Mouse (Mus musculus): ENCODE results near the gene Cacna1c.
A peak's percentile ranks its signal among the peaks of the same experiment; 100 is the strongest.

The Cacna1c gene

DNA sequence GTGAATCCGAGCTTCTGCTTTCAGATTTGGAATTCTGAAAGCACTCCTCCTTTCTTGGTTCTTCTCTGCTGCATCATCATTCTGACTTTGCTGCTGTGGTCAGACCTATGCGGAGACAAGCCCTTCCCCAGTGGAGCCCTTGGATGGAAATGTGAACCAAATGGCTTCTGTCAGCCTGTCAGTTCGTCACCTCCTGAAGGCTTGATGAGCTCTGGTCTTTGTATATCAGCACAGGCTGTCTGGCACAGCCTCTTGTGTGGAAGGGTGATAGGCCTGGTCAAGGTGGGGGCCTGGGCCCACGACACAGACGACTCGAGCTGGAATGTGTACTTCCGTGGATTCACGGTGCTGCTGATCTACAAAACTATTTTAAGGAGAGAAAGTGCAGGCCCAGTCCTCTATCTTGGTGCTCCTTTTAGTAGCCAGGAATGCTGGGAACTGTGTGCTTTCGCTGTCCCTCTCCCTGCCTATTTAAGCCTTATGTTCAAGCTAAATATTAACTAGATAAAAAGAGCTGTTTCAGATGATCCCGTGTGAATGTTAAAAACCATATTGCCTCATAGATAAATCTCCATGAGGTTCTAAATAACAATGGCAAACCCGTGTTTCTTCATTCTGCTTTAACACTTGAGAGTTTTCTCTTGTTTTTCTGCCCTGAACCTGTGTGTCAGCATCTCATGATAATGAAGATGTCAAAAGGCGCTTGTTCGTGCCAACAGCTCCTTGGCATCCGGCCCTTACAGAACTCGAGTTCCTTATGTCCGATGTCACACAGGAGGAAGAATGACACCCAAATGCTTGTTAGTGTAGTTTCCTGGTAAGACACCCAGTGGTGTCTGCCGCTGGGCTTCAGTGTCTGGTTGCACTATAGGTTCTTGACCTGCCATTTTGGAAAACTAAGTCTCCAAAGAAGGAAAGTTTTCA is at the start of gene Cacna1c:
Cacna1c (minus strand) TSS at position 37 of the 924 bp plus-strand sequence.
- no peak for DNase-seq

DNA sequence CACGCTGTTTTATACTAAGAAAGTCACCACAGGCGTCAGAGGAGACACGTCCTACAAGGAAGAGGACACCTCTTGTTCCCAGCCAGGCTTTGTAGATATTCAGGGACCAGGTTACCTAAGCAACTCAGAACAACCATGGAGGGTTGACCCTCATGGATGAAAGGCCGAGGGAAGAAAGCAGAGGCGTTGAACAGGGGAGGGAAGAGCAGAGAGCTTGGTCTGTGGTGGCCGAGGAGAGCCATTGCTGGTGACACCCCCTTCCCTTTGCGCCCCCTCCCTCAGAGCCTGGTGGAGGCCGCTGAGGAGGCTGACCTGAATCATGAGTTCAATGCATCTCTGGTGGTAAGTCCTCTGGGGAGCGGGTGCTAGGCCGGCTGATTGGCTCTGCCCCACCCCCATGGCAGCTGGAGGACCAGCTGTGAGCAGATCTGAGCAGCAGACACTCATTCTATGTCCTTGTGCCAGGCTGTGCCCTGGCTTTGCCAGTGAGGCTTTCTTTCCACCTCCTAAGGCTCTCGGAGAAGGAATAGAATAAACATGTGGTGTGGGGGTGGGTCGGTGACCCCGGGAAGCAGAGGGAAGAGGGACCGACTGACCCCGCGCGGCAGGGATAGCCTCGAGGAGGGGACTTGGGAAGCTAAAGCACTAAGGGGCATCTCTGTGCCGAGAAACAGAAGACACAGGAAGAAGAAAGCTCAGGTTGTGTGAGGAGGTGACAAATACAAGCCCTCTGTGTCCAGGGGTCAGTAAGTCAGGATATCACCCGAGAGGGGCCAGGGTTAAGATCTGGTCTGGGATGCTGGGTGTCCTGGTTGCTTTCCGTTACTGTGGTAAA is 44.9 kb upstream of the Cacna1c start:
- DNase-seq = no peak

GRCm38 (mm10) chr6:119240256-119240655 is 44.0 kb upstream of the Cacna1c start:
- no peak for DNase-seq

- no peak for DNase-seq
These were observed 43.3 kb upstream of the Cacna1c start for GRCm38 (mm10) chr6:119239341-119240005.

GRCm38 (mm10) chr6:119237427-119237989 is 41.3 kb upstream of the Cacna1c start:
- DNase-seq = peak; percentile 24 to 57

GRCm38 (mm10) chr6:119236241-119236640 is 40.0 kb upstream of the Cacna1c start, which contains the start of gene Cacna2d4:
TSS of gene Cacna2d4 (plus strand) at chr6:119236526.
- DNase-seq = no peak

- no peak for DNase-seq
These were observed 39.2 kb upstream of the Cacna1c start for GRCm38 (mm10) chr6:119235441-119235840.

DNA sequence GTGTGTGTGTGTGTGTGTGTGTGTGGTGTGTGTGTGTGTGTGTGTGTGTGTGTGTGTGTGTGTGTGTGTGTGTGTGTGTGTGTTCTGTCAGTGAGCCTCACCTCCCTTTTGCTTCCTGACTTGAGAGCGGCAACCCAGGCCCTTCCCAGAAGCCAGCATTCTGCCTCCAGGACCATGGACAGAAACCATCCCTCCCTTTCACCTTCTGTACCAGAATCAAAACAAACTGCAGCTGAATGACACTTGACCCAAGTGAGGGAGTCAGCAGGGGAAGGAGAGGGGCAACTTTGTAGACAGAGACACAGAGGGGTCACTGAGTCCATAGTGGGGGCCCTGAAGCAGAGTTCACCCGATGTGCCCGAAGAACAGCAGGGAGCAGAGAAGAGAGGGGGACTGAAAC is 36.8 kb upstream of the Cacna1c start:
- DNase-seq = peak in 1 of 2 experiments; percentile 47

DNA sequence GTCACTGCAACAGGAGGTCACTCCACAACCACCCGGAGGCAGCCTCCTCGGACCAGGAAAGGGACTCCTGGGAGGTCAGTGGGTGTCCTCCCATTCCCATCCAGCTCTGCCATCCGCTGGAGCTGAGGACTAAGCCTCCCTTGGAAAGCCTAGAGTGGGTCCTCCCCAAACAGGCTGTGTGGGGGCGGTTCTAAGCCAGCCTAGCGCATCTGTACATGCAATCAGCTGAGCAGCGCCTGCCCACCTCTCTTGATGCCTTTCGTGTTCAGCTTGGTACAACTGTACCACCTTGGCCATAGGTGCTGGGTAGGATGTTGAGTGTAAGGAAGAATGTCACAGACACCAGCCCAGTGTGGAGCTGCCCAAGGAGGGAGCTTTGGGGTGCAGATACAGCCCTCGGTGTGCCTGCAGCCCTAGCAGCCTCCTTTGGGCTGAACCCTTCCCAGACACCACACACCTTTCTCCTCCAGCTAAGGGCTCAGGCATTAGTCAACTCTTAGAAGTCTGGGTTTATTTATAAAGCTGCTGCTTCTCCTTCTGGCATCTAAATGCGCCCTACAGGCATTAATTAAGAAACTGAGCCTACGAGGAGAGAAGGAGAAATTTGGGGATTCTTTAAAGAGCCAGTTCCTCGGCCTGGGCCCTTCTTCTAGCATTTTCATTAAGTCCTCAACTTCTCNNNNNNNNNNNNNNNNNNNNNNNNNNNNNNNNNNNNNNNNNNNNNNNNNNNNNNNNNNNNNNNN is 32.8 kb upstream of the Cacna1c start:
- no peak for DNase-seq

DNA sequence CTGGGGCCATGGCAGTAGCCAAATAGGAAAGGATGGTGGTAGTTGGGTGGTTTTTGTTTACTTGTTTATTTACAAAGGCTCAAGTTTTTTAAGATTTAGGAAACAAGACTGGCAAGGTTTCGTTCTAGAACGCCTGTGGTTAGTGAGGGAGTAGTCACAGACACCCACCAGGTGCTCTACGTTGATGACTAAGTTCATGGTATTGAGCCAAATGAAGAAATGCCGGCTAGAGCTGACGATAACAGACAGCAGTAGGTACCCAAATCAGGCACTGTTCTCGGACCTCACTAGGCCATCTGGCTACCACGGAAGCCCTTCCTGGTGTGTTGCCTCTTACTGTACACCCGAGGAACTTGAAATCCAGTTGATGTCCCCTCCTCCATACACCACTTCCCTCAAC is 30.8 kb upstream of the Cacna1c start:
- DNase-seq = no peak

- no peak for DNase-seq
These were observed 29.5 kb upstream of the Cacna1c start for GRCm38 (mm10) chr6:119225731-119226130.

DNA sequence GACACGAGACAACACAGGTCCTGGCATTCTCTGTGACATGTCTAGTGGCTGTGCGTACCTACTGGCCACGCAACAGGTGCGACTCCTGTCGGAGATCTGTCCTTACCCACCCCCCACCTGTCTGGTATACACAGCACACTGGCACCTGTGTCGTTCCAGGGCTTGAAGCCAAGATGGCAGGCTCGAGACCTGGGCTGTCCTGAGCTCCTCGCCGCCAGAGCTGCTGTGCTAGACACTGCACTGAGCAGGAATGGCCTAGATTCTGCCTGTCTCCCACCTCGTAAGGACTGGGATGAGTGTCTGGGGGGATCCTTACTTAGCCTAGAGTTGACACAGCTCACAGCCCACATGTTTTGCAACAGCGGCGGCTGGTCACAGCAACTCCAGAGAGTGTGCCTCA is 29.0 kb upstream of the Cacna1c start:
- DNase-seq = no peak

GRCm38 (mm10) chr6:119224451-119225195 is 28.4 kb upstream of the Cacna1c start:
- no peak for DNase-seq

DNA sequence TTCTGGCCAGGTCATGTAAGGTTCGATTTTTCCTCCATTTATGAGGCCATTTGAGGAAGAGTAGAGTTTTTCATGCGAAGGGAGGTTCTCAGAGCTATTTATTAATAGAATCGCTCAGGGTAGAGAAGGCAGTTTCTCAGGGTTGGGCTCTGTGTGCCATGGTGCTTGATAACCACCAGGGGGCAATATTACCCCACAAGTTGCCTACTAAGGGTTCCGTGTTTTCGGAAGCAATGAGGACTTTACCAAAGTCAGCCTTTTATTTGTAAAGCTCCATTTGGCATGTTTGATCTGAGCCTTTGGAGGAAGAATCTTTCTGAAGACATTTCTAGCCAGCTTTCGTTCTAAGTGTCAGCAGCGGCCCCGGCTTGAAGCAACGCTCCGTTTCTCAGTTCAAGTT is 24.1 kb upstream of the Cacna1c start:
- DNase-seq = peak; percentile 42 to 57

GRCm38 (mm10) chr6:119219237-119219870 is 23.1 kb upstream of the Cacna1c start:
- no peak for DNase-seq

- no peak for DNase-seq
These were observed 22.4 kb upstream of the Cacna1c start for GRCm38 (mm10) chr6:119218591-119218990.

DNA sequence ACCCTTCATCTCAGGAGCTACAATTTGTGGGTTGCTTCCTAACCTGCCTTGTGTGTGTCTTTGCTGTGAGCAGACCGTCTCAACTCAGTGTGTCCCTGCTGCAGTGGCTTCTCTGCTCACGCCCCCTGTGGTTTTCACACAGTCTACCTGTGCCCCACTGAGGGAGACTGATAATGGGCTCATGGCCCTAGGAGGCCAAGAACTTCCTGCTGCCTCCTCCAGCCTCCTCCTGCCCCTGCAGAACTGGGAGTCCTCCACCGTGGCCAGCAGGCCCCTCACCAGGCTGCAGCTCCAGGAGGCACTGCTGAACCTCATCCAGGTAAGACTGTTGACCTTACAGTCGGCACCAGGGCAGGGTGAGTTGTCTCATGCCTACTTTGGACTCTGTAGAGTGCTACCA is 21.4 kb upstream of the Cacna1c start:
- no peak for DNase-seq

- no peak for DNase-seq
These were observed 18.9 kb upstream of the Cacna1c start for GRCm38 (mm10) chr6:119215040-119215613.

DNA sequence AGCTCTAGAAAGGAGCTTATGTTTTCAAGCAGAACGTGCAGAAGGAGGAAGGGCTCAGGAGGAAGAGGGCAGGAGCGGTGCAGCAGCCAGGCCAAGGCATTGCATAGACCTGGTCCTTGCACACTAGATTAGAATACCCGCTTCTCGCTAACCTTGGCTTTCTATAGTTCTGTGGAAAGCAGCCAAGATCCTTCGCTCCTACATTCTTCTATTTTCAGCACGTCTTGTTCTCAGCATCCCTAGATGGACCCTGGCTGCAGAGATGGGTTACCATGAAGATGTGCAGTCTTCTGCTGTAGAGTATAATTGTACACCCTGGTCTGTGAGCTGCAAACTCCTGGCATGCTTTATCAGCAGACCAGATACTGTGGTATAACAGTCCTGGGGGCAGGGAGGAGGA is 18.0 kb upstream of the Cacna1c start:
- DNase-seq = no peak

DNA sequence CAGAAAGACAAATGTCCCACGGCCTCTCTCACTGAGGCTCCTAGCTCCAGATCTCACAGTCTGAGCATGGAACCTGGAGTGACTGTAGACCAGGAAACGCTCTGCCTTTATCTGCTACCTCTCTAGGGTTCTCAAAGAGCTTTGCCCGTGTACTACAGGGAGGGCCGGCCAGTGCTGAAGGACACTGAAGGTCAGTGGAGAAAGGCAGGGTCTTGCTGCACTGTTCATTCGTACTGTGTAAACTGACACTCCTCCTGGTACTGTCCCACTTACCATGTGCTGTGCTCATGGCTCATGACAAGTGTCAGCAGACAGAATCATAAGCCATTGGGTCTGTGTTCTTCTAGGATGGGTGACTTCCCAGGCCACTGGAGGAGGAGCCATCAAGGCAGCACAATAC is 17.2 kb upstream of the Cacna1c start:
- DNase-seq = peak in 1 of 2 experiments; percentile 0

All from kidney, postnatal 36 days (tissue).